Mouse (Mus musculus): ENCODE measurements around the gene Lca5. TPM values are rescaled to one million over a fixed set of nuclear protein-coding genes. Genes with fewer than 3 reads are reported as not detected.

The Lca5 gene
- total RNA-seq, 2 experiments from 2014 or later: 3.8 TPM

DNA sequence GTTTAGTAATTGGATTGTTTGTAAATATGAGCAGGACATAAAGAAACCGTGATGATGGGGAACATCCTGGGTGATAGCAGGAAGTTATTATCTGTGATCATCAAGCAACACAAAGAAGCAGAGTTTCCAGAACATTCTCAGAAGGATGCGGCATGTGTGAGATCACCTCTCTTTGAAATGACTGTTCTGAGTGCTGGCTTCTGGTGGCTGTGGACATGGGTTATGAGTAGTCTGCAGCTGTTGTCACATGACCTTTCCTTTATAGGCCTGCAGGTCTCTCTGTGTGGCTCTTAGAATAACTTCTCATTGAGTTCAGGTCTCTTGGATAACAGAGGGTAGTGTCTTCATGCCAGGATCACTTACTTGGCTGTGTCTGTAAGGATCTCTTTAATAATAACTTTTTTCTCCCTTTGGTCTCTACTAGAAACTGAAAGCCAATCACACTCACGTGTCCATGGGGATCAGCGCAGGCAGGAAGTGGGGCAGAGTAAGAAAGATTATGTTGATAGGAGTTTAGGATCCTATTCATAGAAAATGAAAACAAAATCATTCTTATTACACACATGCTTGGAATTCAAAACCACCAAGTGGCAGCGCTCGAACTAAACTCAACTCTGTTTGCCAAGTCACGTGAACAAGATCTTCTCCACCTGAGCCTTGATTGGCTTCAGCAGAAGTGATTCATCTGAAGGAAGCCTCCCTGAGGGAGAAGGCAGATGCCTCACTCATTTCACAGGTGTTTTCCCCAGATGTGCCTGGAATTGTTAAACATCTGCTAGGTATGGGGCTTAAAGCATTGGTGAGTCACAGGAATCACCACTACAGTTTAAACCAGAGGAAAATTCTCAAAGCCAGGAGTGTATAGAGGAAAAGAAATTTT, 98.2 kb downstream of the Lca5 start:
- DNase-seq: no peak
- intact Hi-C loops (cut with DNase I): no loop called here

Other genes with a start within 250 kb of the Lca5 start
- 1 to 10 TPM; 4.3 to 6.3 TPM for gene Sh3bgrl2, start 107.2 kb upstream of the Lca5 start, total RNA-seq (2021)